Mouse (Mus musculus): ENCODE measurements at regions not wholly inside any gene's neighbourhood (a gene's known extent, or its start where the extent isn't known, plus 50 kb on each side); places are given as distances from the start of the nearest gene placed in this dataset.

GRCm38 (mm10) chr1:179859552-179859902, 56.0 kb upstream of the Ahctf1 start:
- 85% methylated on average over 8 of the region's 8 CpGs for WGBS
- no peak for ATAC-seq (ENCODE audit: insufficient number of reproducible peaks, insufficient read depth, low FRiP score, low read depth)
- Histone ChIP-seq H3K9ac (ENCODE audit: low read length) (no peak overlapping the region), H3K4me2 (ENCODE audit: low read length) (no peak overlapping the region), H3K4me3 (ENCODE audit: control insufficient read depth in 1 of 2, insufficient read depth in 1 of 2, low read depth in 1 of 2, low read length in 2 of 2) (no peak overlapping the region), H3K9me3 (ENCODE audit: control insufficient read depth, low read length) (no peaks in the 10 kb centered on the region), H3K36me3 (ENCODE audit: control insufficient read depth, insufficient read depth, low read length) (no peaks in the 10 kb centered on the region), H3K4me1 (ENCODE audit: control insufficient read depth in 2 of 2, insufficient read depth in 2 of 2, low read length in 2 of 2) (peaks cover 0 to 3% of the 10 kb centered on the region in 2 experiments; a peak in 1 of 4 replicates), H3K27ac (replicated peaks in 1 of 2; ENCODE audit: control insufficient read depth in 1 of 2, insufficient read depth in 1 of 2, low read depth in 2 of 2, low read length in 2 of 2) (no peak overlapping the region), H3K27me3 (ENCODE audit: control insufficient read depth, insufficient read depth, low read length) (no peaks in the 10 kb centered on the region)

- H3K4me1 ChIP-seq (ENCODE audit: control insufficient read depth in 2 of 2, insufficient read depth in 2 of 2, low read length in 2 of 2): peaks cover 2 to 3% of the 10 kb centered on the region in 2 experiments; a peak in 2 of 4 replicates
- ATAC-seq (ENCODE audit: insufficient number of reproducible peaks, insufficient read depth, low FRiP score, low read depth): no peak
- WGBS: 39% methylated on average over 14 of the region's 14 CpGs
- peak overlapping the region; percentile 51 for H3K4me2 ChIP-seq (ENCODE audit: low read length)
- no peak overlapping the region for H3K4me3 ChIP-seq (ENCODE audit: control insufficient read depth in 1 of 2, insufficient read depth in 1 of 2, low read depth in 1 of 2, low read length in 2 of 2)
- H3K36me3 ChIP-seq (ENCODE audit: control insufficient read depth, insufficient read depth, low read length): no peaks in the 10 kb centered on the region
- H3K27ac ChIP-seq (replicated peaks in 1 of 2; ENCODE audit: control insufficient read depth in 1 of 2, insufficient read depth in 1 of 2, low read depth in 2 of 2, low read length in 2 of 2): no peak overlapping the region
- no peaks in the 10 kb centered on the region for H3K27me3 ChIP-seq (ENCODE audit: control insufficient read depth, insufficient read depth, low read length)
- H3K9me3 ChIP-seq (ENCODE audit: control insufficient read depth, low read length): no peaks in the 10 kb centered on the region
- no peak overlapping the region for H3K9ac ChIP-seq (ENCODE audit: low read length)
Observed at GRCm38 (mm10) chr1:179858780-179859551, 55.5 kb upstream of the Ahctf1 start.

- Histone ChIP-seq H3K27ac (replicated peaks in 1 of 2; ENCODE audit: control insufficient read depth in 1 of 2, insufficient read depth in 1 of 2, low read depth in 2 of 2, low read length in 2 of 2) (no peak overlapping the region), H3K4me3 (ENCODE audit: control insufficient read depth in 1 of 2, insufficient read depth in 1 of 2, low read depth in 1 of 2, low read length in 2 of 2) (no peak overlapping the region), H3K36me3 (ENCODE audit: control insufficient read depth, insufficient read depth, low read length) (no peaks in the 10 kb centered on the region), H3K4me1 (ENCODE audit: control insufficient read depth in 2 of 2, insufficient read depth in 2 of 2, low read length in 2 of 2) (peaks cover 0 to 2% of the 10 kb centered on the region in 2 experiments; a peak in 1 of 4 replicates), H3K9ac (ENCODE audit: low read length) (no peak overlapping the region), H3K9me3 (ENCODE audit: control insufficient read depth, low read length) (no peaks in the 10 kb centered on the region), H3K27me3 (ENCODE audit: control insufficient read depth, insufficient read depth, low read length) (no peaks in the 10 kb centered on the region), H3K4me2 (ENCODE audit: low read length) (no peak overlapping the region)
- no peak for ATAC-seq (ENCODE audit: insufficient number of reproducible peaks, insufficient read depth, low FRiP score, low read depth)
- WGBS: 40% methylated on average over 12 of the region's 12 CpGs
Observed at GRCm38 (mm10) chr1:179854288-179854965, 50.9 kb upstream of the Ahctf1 start.

Measured in heart, embryonic 14.5 days (tissue).